Mouse (Mus musculus) embryonic facial prominence, embryonic 13.5 days (tissue): ENCODE data around the gene Cyfip1. TPM values are rescaled to one million over a fixed set of nuclear protein-coding genes. Genes with fewer than 3 reads are reported as not detected.
"Not testable (repeated sequence)": the region's sequence is repeated elsewhere in the genome, so short reads cannot be mapped to it uniquely, and the experiment has no call there.

Experiments
- ATAC-seq: fragments of 200-750 bp; cut with Nextera tagmentation; 2 replicates; pipeline ENCODE4 v1.8.0; 2017; ENCODE audit warnings: low read depth; ENCODE audit not compliant: insufficient number of reproducible peaks, insufficient read depth, low FRiP score, low TSS enrichment
- H3K27ac ChIP-seq: fragments of 300-500 bp; sonication (generic); 2 replicates; pipeline ENCODE4 v1.5.1; 2015; ENCODE audit warnings: moderate library complexity, mild to moderate bottlenecking, inconsistent platforms
- H3K27me3 ChIP-seq: fragments of 300-500 bp; sonication (generic); 2 replicates; pipeline ENCODE4 v1.6.1; 2015; ENCODE audit warnings: mild to moderate bottlenecking, inconsistent platforms
- H3K36me3 ChIP-seq: fragments of 300-500 bp; sonication (generic); 2 replicates; pipeline ENCODE4 v1.6.1; 2015; ENCODE audit warnings: mild to moderate bottlenecking, inconsistent platforms
- H3K4me1 ChIP-seq: fragments of 300-500 bp; sonication (generic); 2 replicates; pipeline ENCODE4 v1.6.1; 2015; ENCODE audit warnings: inconsistent platforms
- H3K4me2 ChIP-seq: fragments of 300-500 bp; sonication (generic); 2 replicates; pipeline ENCODE4 v1.6.1; 2015; ENCODE audit warnings: moderate library complexity, mild to moderate bottlenecking, inconsistent platforms
- H3K4me3 ChIP-seq: fragments of 300-500 bp; sonication (generic); 2 replicates; pipeline ENCODE4 v1.5.1; 2015; ENCODE audit warnings: mild to moderate bottlenecking, inconsistent platforms
- H3K9ac ChIP-seq: fragments of 300-500 bp; sonication (generic); 2 replicates; pipeline ENCODE4 v1.6.1; 2015; ENCODE audit warnings: mild to moderate bottlenecking, inconsistent platforms
- H3K9me3 ChIP-seq: fragments of 300-500 bp; sonication (generic); 2 replicates; pipeline ENCODE4 v1.6.1; 2016; ENCODE audit warnings: inconsistent platforms
- WGBS: fragments of 180-500 bp; shearing (Covaris S2); methylation state at CpG from one replicate; pipeline ENCODE4 v1.1.7; 2015; ENCODE audit warnings: mixed read lengths; 5-methylcytosine and 5-hydroxymethylcytosine counted together
- polyA plus RNA-seq: library from polyadenylated mRNA; unstranded; fragments of >200 nt; fragmentation: Nextera tagmentation; extraction: Ambion mirVana; gene quantifications from 2 replicates; pipeline ENCODE4 v1.2.1, GENCODE M21; 2015

Gene Cyfip1
- polyA plus RNA-seq, 1 experiment from 2014 or later = 125 TPM

DNA sequence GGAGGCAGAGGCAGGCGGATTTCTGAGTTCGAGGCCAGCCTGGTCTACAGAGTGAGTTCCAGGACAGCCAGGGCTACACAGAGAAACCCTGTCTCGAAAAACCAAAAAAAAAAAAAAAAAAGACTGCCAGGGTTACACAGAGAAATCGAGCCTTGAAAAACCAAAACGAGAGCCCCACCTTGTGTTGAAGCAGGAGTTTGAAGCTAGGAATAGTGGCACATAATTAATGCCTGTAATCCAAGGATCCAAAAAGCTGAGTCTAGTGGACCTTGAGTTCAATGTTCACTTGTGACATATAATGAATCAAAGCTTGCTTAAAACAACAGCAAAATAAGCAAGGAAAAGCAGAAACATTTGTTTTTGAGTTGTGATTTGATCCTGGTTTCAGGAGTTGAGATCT lies 62.2 kb downstream of the Cyfip1 start:
- H3K36me3 ChIP-seq = peaks cover 85% of the 10 kb centered on the region
- ATAC-seq = no peak
- no peak overlapping the region for H3K4me3 ChIP-seq
- 82% methylated on average over 5 of the region's 5 CpGs for WGBS
- H3K9me3 ChIP-seq = no peaks in the 10 kb centered on the region
- H3K27me3 ChIP-seq = no peaks in the 10 kb centered on the region
- H3K9ac ChIP-seq = no peak overlapping the region
- H3K4me1 ChIP-seq = no peaks in the 10 kb centered on the region
- H3K4me2 ChIP-seq = no peak overlapping the region
- no peak overlapping the region for H3K27ac ChIP-seq

- Histone ChIP-seq H3K4me3 (no peak overlapping the region), H3K4me1 (no peaks in the 10 kb centered on the region), H3K27ac (no peak overlapping the region), H3K36me3 (peaks cover 84% of the 10 kb centered on the region), H3K9me3 (no peaks in the 10 kb centered on the region), H3K27me3 (no peaks in the 10 kb centered on the region), H3K4me2 (no peak overlapping the region), H3K9ac (no peak overlapping the region)
- 70% methylated on average over 2 of the region's 2 CpGs for WGBS
- ATAC-seq = no peak
Observed at GRCm38 (mm10) chr7:55905449-55905848, 63.9 kb downstream of the Cyfip1 start.

- Histone ChIP-seq H3K4me1 (no peaks in the 10 kb centered on the region), H3K9me3 (no peaks in the 10 kb centered on the region), H3K4me2 (no peak overlapping the region), H3K9ac (no peak overlapping the region), H3K27me3 (no peaks in the 10 kb centered on the region), H3K4me3 (no peak overlapping the region), H3K27ac (no peak overlapping the region), H3K36me3 (peaks cover 85% of the 10 kb centered on the region)
- no peak for ATAC-seq
- 92% methylated on average over 1 of the region's 1 CpGs for WGBS
Observed at GRCm38 (mm10) chr7:55909519-55909918, 68.0 kb downstream of the Cyfip1 start.

- Histone ChIP-seq H3K36me3 (peaks cover 86% of the 10 kb centered on the region), H3K4me1 (no peaks in the 10 kb centered on the region)
- no peak for ATAC-seq
Observed at GRCm38 (mm10) chr7:55910356-55910755, 68.8 kb downstream of the Cyfip1 start.

DNA sequence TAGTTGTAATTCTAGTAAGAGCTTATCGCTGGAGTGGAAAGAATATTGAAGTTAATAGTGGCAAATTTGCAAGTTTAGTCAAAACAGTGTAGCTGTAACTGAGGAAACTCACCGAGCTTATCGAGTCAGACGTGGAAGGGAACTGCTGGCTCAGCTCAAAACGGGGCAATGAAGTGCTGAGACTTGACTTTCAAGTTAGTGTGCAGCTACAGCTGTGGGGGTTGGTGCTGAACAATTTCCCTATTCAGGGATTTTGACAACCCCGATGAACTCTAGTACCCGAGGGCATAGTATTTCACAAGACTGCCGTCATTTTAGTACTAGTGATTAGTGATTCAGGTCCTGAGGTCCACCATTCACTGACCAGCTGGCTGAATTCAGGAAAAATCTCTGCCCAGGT lies 69.8 kb downstream of the Cyfip1 start:
- H3K4me3 ChIP-seq = no peak overlapping the region
- H3K27ac ChIP-seq = no peak overlapping the region
- H3K4me2 ChIP-seq = no peak overlapping the region
- H3K27me3 ChIP-seq = no peaks in the 10 kb centered on the region
- no peak overlapping the region for H3K9ac ChIP-seq
- H3K9me3 ChIP-seq = no peaks in the 10 kb centered on the region
- no peak for ATAC-seq
- H3K4me1 ChIP-seq = no peaks in the 10 kb centered on the region
- H3K36me3 ChIP-seq = peaks cover 84% of the 10 kb centered on the region
- 65% methylated on average over 8 of the region's 8 CpGs for WGBS

More at GRCm38 (mm10) chr7:55910356-55910755, 68.8 kb downstream of the Cyfip1 start:
- no peak overlapping the region for H3K4me2 ChIP-seq
- H3K27me3 ChIP-seq = no peaks in the 10 kb centered on the region
- WGBS = 77% methylated on average over 2 of the region's 2 CpGs
- no peak overlapping the region for H3K9ac ChIP-seq
- no peak overlapping the region for H3K27ac ChIP-seq
- H3K9me3 ChIP-seq = no peaks in the 10 kb centered on the region
- H3K4me3 ChIP-seq = no peak overlapping the region

DNA sequence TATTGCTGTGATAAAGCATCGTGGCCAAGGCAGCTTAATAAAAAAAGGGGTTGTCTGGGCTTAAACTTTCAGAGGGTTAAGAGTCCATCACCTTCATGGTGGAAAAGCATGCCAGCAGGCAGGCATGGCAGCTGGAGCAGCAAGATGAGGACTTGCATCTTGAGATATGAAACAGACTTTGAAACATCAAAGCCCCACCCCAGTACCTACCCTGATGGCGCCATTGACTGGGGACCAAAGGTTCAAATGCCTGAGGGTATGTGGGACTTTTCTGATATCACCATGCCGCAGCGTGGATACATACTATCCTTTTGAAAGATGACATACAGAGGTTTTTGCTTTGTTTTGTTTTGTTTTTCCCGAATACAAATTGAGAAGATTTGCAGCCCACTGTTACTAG lies 70.6 kb downstream of the Cyfip1 start:
- Histone ChIP-seq H3K4me1 (no peaks in the 10 kb centered on the region), H3K27me3 (no peaks in the 10 kb centered on the region), H3K9me3 (no peaks in the 10 kb centered on the region), H3K36me3 (peaks cover 89% of the 10 kb centered on the region), H3K4me3 (no peak overlapping the region), H3K9ac (no peak overlapping the region), H3K27ac (no peak overlapping the region), H3K4me2 (no peak overlapping the region)
- ATAC-seq = no peak
- WGBS = 94% methylated on average over 5 of the region's 5 CpGs

GRCm38 (mm10) chr7:55918365-55918764 lies 76.8 kb downstream of the Cyfip1 start:
- H3K36me3 ChIP-seq = peaks cover 92% of the 10 kb centered on the region
- H3K9me3 ChIP-seq, H3K4me1 ChIP-seq, H3K4me2 ChIP-seq, H3K27me3 ChIP-seq, H3K9ac ChIP-seq, H3K4me3 ChIP-seq, ATAC-seq, H3K27ac ChIP-seq: not testable (repeated sequence)
- 97% methylated on average over 11 of the region's 11 CpGs for WGBS

DNA sequence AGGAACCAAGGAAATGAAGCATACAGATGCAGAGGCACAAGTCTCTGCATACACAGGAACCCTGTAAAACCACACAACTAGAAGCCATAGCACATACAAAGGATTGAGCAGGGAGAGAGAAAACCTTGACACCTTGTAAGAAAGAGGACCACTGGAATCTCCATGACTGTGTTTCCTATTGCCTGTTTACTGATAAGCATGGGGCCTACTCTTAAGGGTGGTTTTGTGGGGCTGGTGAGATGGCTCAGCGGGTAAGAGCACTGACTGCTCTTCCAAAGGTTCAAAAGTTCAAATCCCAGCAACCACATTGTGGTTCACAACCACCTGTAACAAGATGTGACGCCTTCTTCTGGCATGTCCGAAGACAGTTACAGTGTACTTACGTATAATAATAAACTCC lies 85.7 kb downstream of the Cyfip1 start:
- ATAC-seq = no peak
- no peak overlapping the region for H3K4me2 ChIP-seq
- no peaks in the 10 kb centered on the region for H3K27me3 ChIP-seq
- 96% methylated on average over 4 of the region's 4 CpGs for WGBS
- H3K9me3 ChIP-seq = no peaks in the 10 kb centered on the region
- no peak overlapping the region for H3K27ac ChIP-seq
- H3K36me3 ChIP-seq = peaks cover 79% of the 10 kb centered on the region
- H3K4me3 ChIP-seq = no peak overlapping the region
- no peak overlapping the region for H3K9ac ChIP-seq
- no peaks in the 10 kb centered on the region for H3K4me1 ChIP-seq

DNA sequence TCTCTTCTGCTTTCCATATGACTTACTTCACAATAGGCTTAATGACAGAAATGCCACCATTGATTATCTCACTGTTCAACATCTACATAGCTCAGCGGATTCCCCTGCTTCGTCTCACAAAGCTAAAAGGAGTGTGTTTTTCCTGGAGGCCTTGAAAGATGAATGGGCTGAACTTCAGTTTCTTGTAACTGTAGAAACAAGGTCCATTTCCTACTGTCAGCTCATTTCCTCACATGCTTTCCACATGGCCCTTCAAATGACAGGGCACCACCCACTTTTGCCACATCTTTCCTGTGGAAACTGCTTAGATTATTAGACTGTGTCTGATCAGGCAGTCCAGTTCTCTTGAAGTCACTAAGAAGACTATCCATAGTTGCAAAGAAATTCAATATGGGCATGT lies 87.1 kb downstream of the Cyfip1 start:
- no peaks in the 10 kb centered on the region for H3K4me1 ChIP-seq
- no peak for ATAC-seq
- no peak overlapping the region for H3K9ac ChIP-seq
- no peaks in the 10 kb centered on the region for H3K27me3 ChIP-seq
- H3K27ac ChIP-seq = no peak overlapping the region
- WGBS = 77% methylated on average over 2 of the region's 2 CpGs
- no peaks in the 10 kb centered on the region for H3K9me3 ChIP-seq
- no peak overlapping the region for H3K4me3 ChIP-seq
- peaks cover 71% of the 10 kb centered on the region for H3K36me3 ChIP-seq
- no peak overlapping the region for H3K4me2 ChIP-seq

DNA sequence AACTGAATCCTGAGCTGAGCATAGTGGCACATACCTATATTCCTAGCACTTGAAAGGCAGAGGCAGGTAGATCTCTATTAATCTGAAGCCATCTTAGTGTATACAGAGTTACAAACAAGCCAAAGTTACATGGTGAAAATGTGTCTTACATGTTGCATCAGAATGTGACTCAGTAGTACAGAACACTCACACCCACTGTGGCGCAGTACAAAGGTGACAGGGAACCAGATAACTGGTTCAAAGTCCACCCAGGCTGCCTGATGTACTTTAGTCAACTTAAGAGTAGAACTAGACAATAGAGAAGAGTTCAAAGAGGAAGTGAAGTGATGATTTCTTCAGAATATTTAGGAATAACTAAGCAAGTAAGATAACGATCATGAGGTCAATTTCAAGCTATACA lies 93.5 kb downstream of the Cyfip1 start:
- Histone ChIP-seq H3K9me3 (no peaks in the 10 kb centered on the region), H3K27ac (no peak overlapping the region), H3K4me1 (no peaks in the 10 kb centered on the region), H3K4me2 (no peak overlapping the region), H3K4me3 (no peak overlapping the region), H3K27me3 (no peaks in the 10 kb centered on the region), H3K36me3 (peaks cover 32% of the 10 kb centered on the region), H3K9ac (no peak overlapping the region)
- 96% methylated on average over 2 of the region's 2 CpGs for WGBS
- ATAC-seq = no peak

- Histone ChIP-seq H3K9ac (no peak overlapping the region), H3K9me3 (no peaks in the 10 kb centered on the region), H3K36me3 (peaks cover 24% of the 10 kb centered on the region), H3K27ac (no peak overlapping the region), H3K4me3 (no peak overlapping the region), H3K4me2 (no peak overlapping the region), H3K27me3 (no peaks in the 10 kb centered on the region), H3K4me1 (no peaks in the 10 kb centered on the region)
- WGBS = 80% methylated on average over 4 of the region's 4 CpGs
- ATAC-seq = no peak
Observed at GRCm38 (mm10) chr7:55938341-55938740, 96.8 kb downstream of the Cyfip1 start.

- Histone ChIP-seq H3K27ac (no peak overlapping the region), H3K9me3 (peaks cover 7% of the 10 kb centered on the region; the same call in 1 of the 2 replicates), H3K27me3 (no peaks in the 10 kb centered on the region), H3K4me2 (no peak overlapping the region), H3K36me3 (peaks cover 11% of the 10 kb centered on the region), H3K4me1 (peaks cover 6% of the 10 kb centered on the region), H3K9ac (no peak overlapping the region), H3K4me3 (no peak overlapping the region)
- ATAC-seq = no peak
- 95% methylated on average over 2 of the region's 2 CpGs for WGBS
Observed at GRCm38 (mm10) chr7:55956054-55956453, 114.5 kb downstream of the Cyfip1 start.

DNA sequence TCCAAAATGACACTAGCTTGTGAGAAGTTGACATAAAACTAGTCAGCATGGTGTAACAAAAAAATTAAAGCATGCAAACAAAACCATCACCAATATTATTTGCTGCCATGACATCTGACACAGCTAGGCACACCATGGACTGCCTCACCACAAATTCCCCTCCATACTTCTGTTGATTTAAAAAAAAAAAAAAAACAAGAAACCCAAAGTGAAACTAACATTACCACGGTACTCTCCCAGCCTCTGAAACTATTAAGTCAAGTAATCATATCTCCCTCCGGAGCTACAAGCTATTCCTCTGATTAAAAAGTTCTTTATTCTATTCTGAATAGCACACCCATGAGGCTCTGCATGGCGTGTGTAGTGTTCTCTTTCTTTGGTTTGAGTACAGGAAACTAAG lies 115.6 kb downstream of the Cyfip1 start:
- H3K9me3 ChIP-seq = peaks cover 7% of the 10 kb centered on the region; the same call in 1 of the 2 replicates
- 87% methylated on average over 3 of the region's 3 CpGs for WGBS
- H3K36me3 ChIP-seq = peaks cover 11% of the 10 kb centered on the region
- no peak for ATAC-seq
- H3K4me3 ChIP-seq = no peak overlapping the region
- H3K9ac ChIP-seq = no peak overlapping the region
- H3K4me1 ChIP-seq = peaks cover 8% of the 10 kb centered on the region
- no peaks in the 10 kb centered on the region for H3K27me3 ChIP-seq
- no peak overlapping the region for H3K4me2 ChIP-seq
- H3K27ac ChIP-seq = no peak overlapping the region
